Mouse (Mus musculus) megakaryocyte, embryonic 14.5 days (primary cell): ENCODE data around the gene Gngt2.

Source experiments
- FLI1 ChIP-seq: IDR thresholded peaks from 2 replicates; pipeline ENCODE4 v1.6.1; 2012; ENCODE audit warnings: low read length, inconsistent platforms, mixed read lengths
- GATA1 ChIP-seq: IDR thresholded peaks from 3 replicates; pipeline ENCODE4 v1.6.1; 2012; ENCODE audit warnings: mixed read lengths, low read length, inconsistent platforms, borderline replicate concordance

GRCm38 (mm10) chr11:95840694-95841497 is 3.9 kb downstream of the Gngt2 start:
- TF ChIP-seq GATA1: no peak
- no peak for TF ChIP-seq FLI1
